Mouse (Mus musculus) heart, embryonic 10.5 days (tissue): ENCODE results near the gene Trim23. TPM values are rescaled to one million over a fixed set of nuclear protein-coding genes. Genes with fewer than 3 reads are reported as not detected.

Experiments
- DNase-seq: peaks from one replicate; pipeline ENCODE4 v3.0.0-alpha.2; 2017; ENCODE audit warnings: low spot score
- H3K27ac ChIP-seq: fragments of 300-500 bp; sonication (generic); 2 replicates; pipeline ENCODE4 v1.5.1; 2016; ENCODE audit warnings: mild to moderate bottlenecking
- H3K27me3 ChIP-seq: fragments of 300-500 bp; sonication (generic); 2 replicates; pipeline ENCODE4 v1.6.1; 2016; ENCODE audit warnings: mild to moderate bottlenecking; ENCODE audit not compliant: poor library complexity, insufficient read depth, severe bottlenecking
- H3K36me3 ChIP-seq: fragments of 300-500 bp; sonication (generic); 2 replicates; pipeline ENCODE4 v1.6.1; 2016; ENCODE audit warnings: mild to moderate bottlenecking, moderate library complexity
- H3K4me1 ChIP-seq: fragments of 300-500 bp; sonication (generic); 2 replicates; pipeline ENCODE4 v1.6.1; 2016; ENCODE audit warnings: mild to moderate bottlenecking
- H3K4me3 ChIP-seq: fragments of 300-500 bp; sonication (generic); 2 replicates; pipeline ENCODE4 v1.5.1; 2016; ENCODE audit warnings: mild to moderate bottlenecking, moderate library complexity
- H3K9me3 ChIP-seq: fragments of 300-500 bp; sonication (generic); 2 replicates; pipeline ENCODE4 v1.6.1; 2016; ENCODE audit warnings: mild to moderate bottlenecking, moderate library complexity
- WGBS: fragments of 180-500 bp; shearing (Covaris S2); methylation state at CpG from one replicate; pipeline ENCODE4 v1.1.7; 2016; 5-methylcytosine and 5-hydroxymethylcytosine counted together
- polyA plus RNA-seq: library from polyadenylated mRNA; unstranded; fragments of >200 nt; fragmentation: Nextera tagmentation; extraction: Ambion mirVana; gene quantifications from 2 replicates; pipeline ENCODE4 v1.2.1, GENCODE M21; 2016

Gene Trim23
- 14.9 and 16.5 TPM in 2 replicates for polyA plus RNA-seq

GRCm38 (mm10) chr13:104178650-104179121, at the start of gene Trim23:
Gene Trim23 (plus strand): TSS chr13:104178797.
- peaks cover 14% of the 10 kb centered on the region for H3K4me1 ChIP-seq
- H3K36me3 ChIP-seq, result peaks cover 18% of the 10 kb centered on the region; the same call in 1 of the 2 replicates
- peak; percentile 99 for DNase-seq
- no peaks in the 10 kb centered on the region for H3K9me3 ChIP-seq
- peak within 1 kb of the TSS; percentile 93 for H3K27ac ChIP-seq
- under 1% methylated on average over 38 of the region's 38 CpGs for WGBS
- peak within 1 kb of the TSS; percentile 78 for H3K4me3 ChIP-seq
- no peaks in the 10 kb centered on the region for H3K27me3 ChIP-seq

GRCm38 (mm10) chr13:104132561-104132960, 46.0 kb upstream of the Trim23 start:
- Histone ChIP-seq H3K36me3 (0 out of 2 replicates have a peak, but pooled peaks cover 2% of the 10 kb centered on the region), H3K27ac (no peak overlapping the region), H3K9me3 (no peaks in the 10 kb centered on the region), H3K4me1 (no peaks in the 10 kb centered on the region), H3K27me3 (no peaks in the 10 kb centered on the region), H3K4me3 (no peak overlapping the region)
- DNase-seq, result no peak
- 79% methylated on average over 2 of the region's 2 CpGs for WGBS

- H3K27ac ChIP-seq, result no peak overlapping the region
- WGBS, result 79% methylated on average over 4 of the region's 4 CpGs
- H3K9me3 ChIP-seq, result no peaks in the 10 kb centered on the region
- H3K36me3 ChIP-seq, result 0 out of 2 replicates have a peak, but pooled peaks cover 2% of the 10 kb centered on the region
- H3K4me3 ChIP-seq, result no peak overlapping the region
- no peak for DNase-seq
- H3K27me3 ChIP-seq, result no peaks in the 10 kb centered on the region
- no peaks in the 10 kb centered on the region for H3K4me1 ChIP-seq
Observed at GRCm38 (mm10) chr13:104134510-104135085, 44.0 kb upstream of the Trim23 start.

- Histone ChIP-seq H3K27ac (no peak overlapping the region), H3K4me3 (peak overlapping the region; percentile 12; the same call in 1 of the 2 replicates), H3K4me1 (no peaks in the 10 kb centered on the region), H3K27me3 (no peaks in the 10 kb centered on the region), H3K9me3 (no peaks in the 10 kb centered on the region), H3K36me3 (peaks cover 30% of the 10 kb centered on the region)
- peak; percentile 85 for DNase-seq
- 43% methylated on average over 13 of the region's 13 CpGs for WGBS
Observed at GRCm38 (mm10) chr13:104139369-104140209, 39.0 kb upstream of the Trim23 start.

GRCm38 (mm10) chr13:104144871-104145270, 33.7 kb upstream of the Trim23 start:
- Histone ChIP-seq H3K4me3 (no peak overlapping the region), H3K27ac (no peak overlapping the region), H3K36me3 (peaks cover 81% of the 10 kb centered on the region), H3K4me1 (no peaks in the 10 kb centered on the region), H3K9me3 (no peaks in the 10 kb centered on the region), H3K27me3 (no peaks in the 10 kb centered on the region)
- no peak for DNase-seq
- WGBS, result 83% methylated on average over 9 of the region's 9 CpGs

GRCm38 (mm10) chr13:104145646-104146045, 33.0 kb upstream of the Trim23 start:
- H3K36me3 ChIP-seq, result peaks cover 81% of the 10 kb centered on the region
- H3K9me3 ChIP-seq, result no peaks in the 10 kb centered on the region

GRCm38 (mm10) chr13:104154180-104154579, 24.4 kb upstream of the Trim23 start:
- Histone ChIP-seq H3K27ac (no peak overlapping the region), H3K9me3 (no peaks in the 10 kb centered on the region), H3K27me3 (no peaks in the 10 kb centered on the region), H3K4me3 (no peak overlapping the region), H3K4me1 (no peaks in the 10 kb centered on the region), H3K36me3 (peaks cover 44% of the 10 kb centered on the region)
- DNase-seq, result no peak
- WGBS, result 95% methylated on average over 5 of the region's 5 CpGs

More at GRCm38 (mm10) chr13:104145646-104146045, 33.0 kb upstream of the Trim23 start:
- Histone ChIP-seq H3K4me1 (no peaks in the 10 kb centered on the region), H3K27ac (no peak overlapping the region), H3K27me3 (no peaks in the 10 kb centered on the region), H3K4me3 (no peak overlapping the region)
- no peak for DNase-seq
- 93% methylated on average over 3 of the region's 3 CpGs for WGBS

- H3K36me3 ChIP-seq, result peaks cover 47% of the 10 kb centered on the region
- no peaks in the 10 kb centered on the region for H3K27me3 ChIP-seq
- no peak for DNase-seq
- 89% methylated on average over 7 of the region's 7 CpGs for WGBS
- no peaks in the 10 kb centered on the region for H3K9me3 ChIP-seq
- H3K27ac ChIP-seq, result no peak overlapping the region
- H3K4me1 ChIP-seq, result no peaks in the 10 kb centered on the region
- no peak overlapping the region for H3K4me3 ChIP-seq
Observed at GRCm38 (mm10) chr13:104155106-104155505, 23.5 kb upstream of the Trim23 start.

GRCm38 (mm10) chr13:104155686-104156085, 22.9 kb upstream of the Trim23 start:
- H3K36me3 ChIP-seq, result peaks cover 51% of the 10 kb centered on the region
- H3K27ac ChIP-seq, result no peak overlapping the region
- H3K9me3 ChIP-seq, result no peaks in the 10 kb centered on the region
- no peak overlapping the region for H3K4me3 ChIP-seq
- no peaks in the 10 kb centered on the region for H3K4me1 ChIP-seq
- DNase-seq, result no peak
- WGBS, result 93% methylated on average over 1 of the region's 1 CpGs
- H3K27me3 ChIP-seq, result no peaks in the 10 kb centered on the region

- Histone ChIP-seq H3K4me1 (peaks cover 4% of the 10 kb centered on the region), H3K27ac (no peak overlapping the region), H3K4me3 (no peak overlapping the region), H3K9me3 (no peaks in the 10 kb centered on the region), H3K36me3 (peaks cover 29% of the 10 kb centered on the region), H3K27me3 (no peaks in the 10 kb centered on the region)
- 88% methylated on average over 5 of the region's 5 CpGs for WGBS
- no peak for DNase-seq
Observed at GRCm38 (mm10) chr13:104171711-104172110, 6.9 kb upstream of the Trim23 start.

- H3K27ac ChIP-seq, result no peak overlapping the region
- no peaks in the 10 kb centered on the region for H3K9me3 ChIP-seq
- no peak for DNase-seq
- peaks cover 9% of the 10 kb centered on the region for H3K4me1 ChIP-seq
- H3K27me3 ChIP-seq, result no peaks in the 10 kb centered on the region
- H3K4me3 ChIP-seq, result no peak overlapping the region
- H3K36me3 ChIP-seq, result peaks cover 22% of the 10 kb centered on the region
Observed at GRCm38 (mm10) chr13:104172498-104172897, 6.1 kb upstream of the Trim23 start.

- Histone ChIP-seq H3K4me3 (peak overlapping the region; percentile 78), H3K27me3 (no peaks in the 10 kb centered on the region), H3K36me3 (peaks cover 11% of the 10 kb centered on the region; the same call in 1 of the 2 replicates), H3K9me3 (no peaks in the 10 kb centered on the region), H3K4me1 (peaks cover 14% of the 10 kb centered on the region), H3K27ac (no peak overlapping the region)
- DNase-seq, result no peak
- 72% methylated on average over 3 of the region's 3 CpGs for WGBS
Observed at GRCm38 (mm10) chr13:104176874-104177273, 1.7 kb upstream of the Trim23 start.
